Mouse (Mus musculus): ENCODE measurements around the gene Nemf. TPM values are rescaled to one million over a fixed set of nuclear protein-coding genes. Genes with fewer than 3 reads are reported as not detected.

Nemf gene
- polyA plus RNA-seq, 1 experiment from 2014 or later: 41.8 TPM

DNA sequence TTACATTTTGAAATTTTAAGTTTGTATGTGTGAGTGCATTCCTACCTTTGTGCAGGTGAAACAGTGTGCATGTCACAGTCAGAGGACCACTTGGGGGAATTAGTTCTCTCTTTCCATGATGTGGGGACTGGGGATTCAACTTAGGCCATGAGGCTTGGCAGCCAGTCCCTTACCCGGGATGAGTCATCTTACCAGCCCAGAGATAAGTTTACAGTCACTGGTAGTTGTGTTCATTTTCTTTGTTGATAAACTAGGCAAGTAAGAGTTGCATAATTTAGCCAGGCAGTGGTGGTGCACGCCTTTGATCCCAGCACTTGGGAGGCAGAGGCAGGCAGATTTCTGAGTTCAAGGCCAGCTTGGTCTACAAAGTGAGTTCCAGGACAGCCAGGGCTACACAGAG lies 52.9 kb downstream of the Nemf start:
- peaks cover 61% of the 10 kb centered on the region for H3K36me3 ChIP-seq (ENCODE audit: inconsistent target)
- H3K4me3 ChIP-seq (ENCODE audit: inconsistent target): no peak overlapping the region
- no peak overlapping the region for H3K27ac ChIP-seq
- peaks cover 4% of the 10 kb centered on the region; the same call in 1 of the 2 replicates for H3K79me2 ChIP-seq (ENCODE audit: inconsistent target)
- 92% methylated on average over 2 of the region's 2 CpGs for WGBS (ENCODE audit: missing documents)

DNA sequence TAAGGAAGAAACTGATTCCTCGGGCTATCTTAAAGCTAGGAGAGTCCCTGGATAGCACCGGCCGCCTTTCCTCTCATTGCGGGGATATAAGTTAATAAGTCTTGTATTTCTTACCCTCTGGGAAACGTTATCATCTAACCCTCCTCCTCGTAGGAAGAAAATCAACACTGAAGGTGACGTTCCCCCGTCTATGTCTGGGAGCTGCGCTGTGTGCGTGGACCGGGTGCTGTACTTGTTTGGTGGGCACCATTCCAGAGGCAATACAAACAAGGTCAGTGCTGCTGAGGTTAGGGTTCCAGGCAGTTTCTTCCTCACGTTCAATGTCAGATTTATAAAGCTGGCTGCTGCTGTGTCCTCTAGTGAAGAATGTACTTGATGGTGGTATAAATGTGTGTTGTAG lies 54.8 kb downstream of the Nemf start:
- no peak overlapping the region for H3K4me3 ChIP-seq (ENCODE audit: inconsistent target)
- H3K36me3 ChIP-seq (ENCODE audit: inconsistent target): peaks cover 42% of the 10 kb centered on the region
- peaks cover 23% of the 10 kb centered on the region; the same call in 1 of the 2 replicates for H3K79me2 ChIP-seq (ENCODE audit: inconsistent target)
- H3K27ac ChIP-seq: no peak overlapping the region
- 95% methylated on average over 11 of the region's 12 CpGs for WGBS (ENCODE audit: missing documents)

DNA sequence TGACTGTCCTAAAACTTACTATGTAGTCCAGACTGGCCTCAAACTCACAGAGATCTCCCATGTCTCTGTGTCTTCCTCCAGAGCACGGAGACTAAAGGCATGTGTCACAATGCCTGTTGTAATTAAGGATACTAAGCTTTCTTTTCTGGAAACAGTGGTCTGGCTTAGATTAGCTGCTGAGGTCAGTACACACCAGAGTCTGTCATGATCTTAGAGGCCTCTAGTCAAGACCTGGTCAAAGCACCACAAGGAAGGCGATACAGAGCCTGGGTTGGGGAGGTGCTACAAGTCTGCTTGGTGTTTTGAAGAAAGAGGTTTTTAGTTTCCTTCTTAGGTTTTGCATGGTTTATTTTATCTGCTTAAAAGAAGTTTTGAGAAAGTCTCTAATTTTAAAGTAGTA lies 56.6 kb downstream of the Nemf start:
- 100% methylated on average over 2 of the region's 2 CpGs for WGBS (ENCODE audit: missing documents)
- Histone ChIP-seq H3K4me3 (ENCODE audit: inconsistent target) (no peak overlapping the region), H3K79me2 (ENCODE audit: inconsistent target) (peaks cover 25% of the 10 kb centered on the region; the same call in 1 of the 2 replicates), H3K27ac (no peak overlapping the region), H3K36me3 (ENCODE audit: inconsistent target) (peaks cover 29% of the 10 kb centered on the region)

- Histone ChIP-seq H3K36me3 (ENCODE audit: inconsistent target) (peaks cover 23% of the 10 kb centered on the region), H3K27ac (no peak overlapping the region)
- 95% methylated on average over 3 of the region's 3 CpGs for WGBS (ENCODE audit: missing documents)
Observed at GRCm38 (mm10) chr12:69299831-69300230, 57.1 kb downstream of the Nemf start.

DNA sequence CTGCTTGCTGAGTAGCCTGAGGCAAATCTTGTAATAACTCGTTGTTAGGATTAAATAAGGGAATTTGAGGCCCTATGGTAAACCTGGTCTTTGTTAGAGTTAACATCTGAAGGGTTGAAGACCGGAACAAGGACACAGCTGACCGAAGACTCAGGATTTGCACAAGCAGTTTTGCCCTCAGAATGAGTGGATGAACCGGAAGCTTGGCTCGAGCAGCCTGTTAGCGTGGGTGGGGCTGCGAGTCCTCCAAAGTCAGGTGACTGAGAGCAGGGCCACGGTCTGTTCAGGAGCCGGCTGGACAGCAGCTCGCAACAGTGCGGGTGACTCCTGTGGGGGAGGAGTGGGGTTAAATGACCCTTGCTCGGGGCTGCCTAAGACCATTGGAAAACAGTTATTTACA lies 57.7 kb downstream of the Nemf start:
- no peak overlapping the region for H3K27ac ChIP-seq
- 92% methylated on average over 11 of the region's 12 CpGs for WGBS (ENCODE audit: missing documents)
- no peak overlapping the region for H3K4me3 ChIP-seq (ENCODE audit: inconsistent target)
- H3K79me2 ChIP-seq (ENCODE audit: inconsistent target): peaks cover 25% of the 10 kb centered on the region; the same call in 1 of the 2 replicates
- H3K36me3 ChIP-seq (ENCODE audit: inconsistent target): peaks cover 18% of the 10 kb centered on the region

More at GRCm38 (mm10) chr12:69299831-69300230, 57.1 kb downstream of the Nemf start:
- Histone ChIP-seq H3K4me3 (ENCODE audit: inconsistent target) (no peak overlapping the region), H3K79me2 (ENCODE audit: inconsistent target) (peaks cover 25% of the 10 kb centered on the region; the same call in 1 of the 2 replicates)

DNA sequence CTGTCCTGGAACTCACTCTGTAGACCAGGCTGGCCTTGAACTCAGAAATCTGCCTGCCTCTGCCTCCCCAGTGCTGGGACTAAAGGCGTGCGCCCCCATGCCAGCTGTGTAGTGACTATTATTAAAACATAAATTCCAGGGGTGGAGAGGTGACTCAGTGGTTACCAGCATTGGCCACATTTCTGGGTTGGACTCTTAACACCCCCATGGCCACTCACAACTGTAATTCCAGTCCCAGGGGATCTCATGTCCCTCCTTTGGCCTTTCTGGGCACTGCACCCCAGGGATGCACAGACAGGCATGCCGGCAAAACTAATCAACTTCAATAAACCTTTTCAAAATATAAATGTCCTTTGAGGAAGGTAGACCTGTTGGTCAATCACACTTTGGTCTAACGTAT lies 58.7 kb downstream of the Nemf start:
- Histone ChIP-seq H3K27ac (no peak overlapping the region), H3K79me2 (ENCODE audit: inconsistent target) (peaks cover 25% of the 10 kb centered on the region; the same call in 1 of the 2 replicates), H3K4me3 (ENCODE audit: inconsistent target) (no peak overlapping the region), H3K36me3 (ENCODE audit: inconsistent target) (peaks cover 11% of the 10 kb centered on the region)
- WGBS (ENCODE audit: missing documents): 89% methylated on average over 4 of the region's 4 CpGs

- WGBS (ENCODE audit: missing documents): 32% methylated on average over 20 of the region's 20 CpGs
- Histone ChIP-seq H3K36me3 (ENCODE audit: inconsistent target) (peaks cover 8% of the 10 kb centered on the region; the same call in 1 of the 2 replicates), H3K27ac (no peak overlapping the region), H3K79me2 (ENCODE audit: inconsistent target) (peaks cover 25% of the 10 kb centered on the region; the same call in 1 of the 2 replicates), H3K4me3 (ENCODE audit: inconsistent target) (peak overlapping the region; percentile 71)
Observed at GRCm38 (mm10) chr12:69297411-69298150, 59.4 kb downstream of the Nemf start.

GRCm38 (mm10) chr12:69296511-69297410 lies 60.2 kb downstream of the Nemf start, which contains the start of gene Klhdc2:
TSS of gene Klhdc2 (plus strand) at chr12:69296681.
- Histone ChIP-seq H3K27ac (no peak within 1 kb of the TSS), H3K4me3 (ENCODE audit: inconsistent target) (peak within 1 kb of the TSS; percentile 71), H3K79me2 (ENCODE audit: inconsistent target) (peaks cover 25% of the 10 kb centered on the region; the same call in 1 of the 2 replicates), H3K36me3 (ENCODE audit: inconsistent target) (0 out of 2 replicates have a peak, but pooled peaks cover under 1% of the 10 kb centered on the region)
- WGBS (ENCODE audit: missing documents): under 1% methylated on average over 96 of the region's 98 CpGs

DNA sequence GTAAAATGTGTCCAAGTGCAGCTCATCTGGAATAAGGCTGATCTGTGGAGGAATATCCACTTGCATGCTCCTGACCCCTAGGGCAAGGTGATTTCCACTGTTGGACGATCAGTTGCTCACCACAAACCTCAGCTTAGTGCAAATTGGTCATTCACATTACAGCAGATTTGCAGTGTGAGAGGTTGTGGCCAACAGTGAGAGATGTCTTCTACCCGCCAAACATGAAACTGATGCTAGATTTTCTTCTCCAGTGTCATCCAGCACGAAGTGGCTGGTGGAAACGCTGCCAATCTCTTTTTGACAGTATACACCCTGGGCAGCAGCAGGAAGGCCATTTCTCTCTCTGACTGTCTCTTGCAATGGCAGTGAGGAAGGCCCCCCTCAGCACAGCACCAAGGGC lies 61.3 kb downstream of the Nemf start:
- 82% methylated on average over 4 of the region's 4 CpGs for WGBS (ENCODE audit: missing documents)
- Histone ChIP-seq H3K36me3 (ENCODE audit: inconsistent target) (no peaks in the 10 kb centered on the region), H3K79me2 (ENCODE audit: inconsistent target) (peaks cover 25% of the 10 kb centered on the region; the same call in 1 of the 2 replicates), H3K4me3 (ENCODE audit: inconsistent target) (no peak overlapping the region), H3K27ac (no peak overlapping the region)

- Histone ChIP-seq H3K79me2 (ENCODE audit: inconsistent target) (peaks cover 25% of the 10 kb centered on the region; the same call in 1 of the 2 replicates), H3K27ac (no peak overlapping the region), H3K36me3 (ENCODE audit: inconsistent target) (no peaks in the 10 kb centered on the region), H3K4me3 (ENCODE audit: inconsistent target) (no peak overlapping the region)
- 54% methylated on average over 2 of the region's 2 CpGs for WGBS (ENCODE audit: missing documents)
Observed at GRCm38 (mm10) chr12:69294936-69295335, 62.0 kb downstream of the Nemf start.

GRCm38 (mm10) chr12:69293815-69294214 lies 63.1 kb downstream of the Nemf start:
- Histone ChIP-seq H3K79me2 (ENCODE audit: inconsistent target) (peaks cover 18% of the 10 kb centered on the region; the same call in 1 of the 2 replicates), H3K36me3 (ENCODE audit: inconsistent target) (no peaks in the 10 kb centered on the region), H3K4me3 (ENCODE audit: inconsistent target) (no peak overlapping the region), H3K27ac (no peak overlapping the region)
- WGBS (ENCODE audit: missing documents): 79% methylated on average over 2 of the region's 2 CpGs

DNA sequence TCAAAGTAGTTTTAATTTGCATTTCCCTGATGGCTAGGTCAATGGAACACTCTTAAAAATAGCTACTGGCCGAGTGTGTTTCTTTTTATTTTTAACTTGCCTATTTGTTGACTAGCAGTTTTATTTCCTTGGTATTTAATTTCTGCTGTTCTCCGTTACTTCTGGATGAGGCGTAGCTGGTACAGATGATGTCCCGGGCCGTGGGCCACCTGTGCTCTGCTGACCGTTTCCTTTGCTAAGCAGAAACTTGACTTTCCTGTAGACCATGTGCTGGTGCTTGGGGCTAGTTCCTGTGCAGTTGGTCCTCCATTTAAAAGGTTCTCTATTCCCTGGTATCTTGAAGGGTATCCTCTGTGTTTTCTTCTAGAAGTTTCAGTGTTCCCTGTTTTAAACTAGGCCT lies 64.6 kb downstream of the Nemf start:
- 93% methylated on average over 6 of the region's 6 CpGs for WGBS (ENCODE audit: missing documents)

DNA sequence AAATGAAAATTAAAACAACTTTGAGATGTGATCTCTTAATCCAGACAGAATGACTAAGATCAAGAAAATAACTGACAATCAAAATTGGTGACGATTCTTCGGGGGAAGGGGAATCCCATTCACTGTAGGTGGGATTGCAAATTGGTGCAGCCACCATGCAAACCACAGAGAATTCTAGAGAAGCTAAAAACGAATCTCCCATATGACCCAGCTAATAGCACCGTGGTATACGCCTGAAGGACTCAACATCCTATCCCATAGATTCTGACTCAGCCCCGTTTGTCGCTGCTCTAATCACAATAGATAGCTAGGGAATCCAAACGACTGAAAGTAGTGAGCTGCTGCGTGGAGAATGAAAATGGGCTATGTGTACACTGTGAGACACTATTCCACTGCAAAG lies 68.3 kb downstream of the Nemf start:
- no peaks in the 10 kb centered on the region for H3K36me3 ChIP-seq (ENCODE audit: inconsistent target)
- no peak overlapping the region for H3K27ac ChIP-seq
- no peak overlapping the region for H3K4me3 ChIP-seq (ENCODE audit: inconsistent target)
- no peaks in the 10 kb centered on the region for H3K79me2 ChIP-seq (ENCODE audit: inconsistent target)
- WGBS (ENCODE audit: missing documents): 84% methylated on average over 9 of the region's 9 CpGs

More for the DNA sequence above, 64.6 kb downstream of the Nemf start:
- Histone ChIP-seq H3K27ac (no peak overlapping the region), H3K36me3 (ENCODE audit: inconsistent target) (no peaks in the 10 kb centered on the region), H3K79me2 (ENCODE audit: inconsistent target) (peaks cover 4% of the 10 kb centered on the region; the same call in 1 of the 2 replicates), H3K4me3 (ENCODE audit: inconsistent target) (no peak overlapping the region)

- no peak overlapping the region for H3K4me3 ChIP-seq (ENCODE audit: inconsistent target)
- no peak overlapping the region for H3K27ac ChIP-seq
- WGBS (ENCODE audit: missing documents): 67% methylated on average over 8 of the region's 8 CpGs
- no peaks in the 10 kb centered on the region for H3K36me3 ChIP-seq (ENCODE audit: inconsistent target)
- H3K79me2 ChIP-seq (ENCODE audit: inconsistent target): no peaks in the 10 kb centered on the region
Observed at GRCm38 (mm10) chr12:69287535-69287934, 69.4 kb downstream of the Nemf start.

Data from macrophage (primary cell).